ENCODE assay signal across 18 mouse cellular contexts in genomic region chr9:57728312-57728711, GRCm38 (mm10). TPM values are rescaled to one million over a fixed set of nuclear protein-coding genes. Genes with fewer than 3 reads are reported as not detected.
A peak's percentile ranks its signal among the peaks of the same experiment; 100 is the strongest.
DNase-seq lines count a peak whose midpoint lies in the region; ATAC-seq and TF ChIP-seq lines count a peak whose summit lies in the region.
"Had no signal": no experiment of that assay in that cellular context is flagged by ENCODE, and none has a peak within 500 bp of the region (broad histone marks: within the 10 kb centered on the region; RNA-seq: fewer than 3 reads in every experiment).

No protein-coding gene starts in this region.

- no peaks in the 10 kb centered on the region for H3K4me1 ChIP-seq in midbrain, postnatal 0 days (ENCODE audit: insufficient read depth, low read length)
- no peaks in the 10 kb centered on the region for H3K4me1 ChIP-seq in midbrain, embryonic 14.5 days (ENCODE audit: control insufficient read depth, insufficient read depth, low read length)
- peaks cover 4% of the 10 kb centered on the region; the same call in 1 of the 2 replicates for H3K4me1 ChIP-seq in cerebellum, adult 2 months (ENCODE audit: control insufficient read depth, insufficient read depth, low read length)
- H3K4me1 ChIP-seq: embryonic facial prominence, embryonic 15.5 days; hindbrain, embryonic 15.5 days; limb, embryonic 10.5 days; midbrain, embryonic 15.5 days had no signal

- 0 out of 2 replicates have a peak, but pooled peaks have one; percentile 10 for TF ChIP-seq CTCF in midbrain, postnatal 0 days (IDR thresholded peaks at IDR 0.05)
- peak; percentile 37; the same call in 1 of the 2 replicates for TF ChIP-seq CTCF in cerebellum, adult 2 months (IDR thresholded peaks at IDR 0.05; ENCODE audit: borderline replicate concordance, insufficient read depth, low read depth, low read length)

- ATAC-seq in frontal cortex, adult (ENCODE audit: low TSS enrichment): peak; percentile 31; the same call in 1 of the 2 replicates
- no peak for ATAC-seq in midbrain, postnatal 0 days (ENCODE audit: low FRiP score)
- no peak for ATAC-seq in midbrain, embryonic 14.5 days (ENCODE audit: low FRiP score, low TSS enrichment)
- ATAC-seq: activated CD4-positive, CD25-positive, alpha-beta regulatory T cell, adult 4 months; midbrain, embryonic 15.5 days had no signal

- H3K27me3 ChIP-seq in midbrain, postnatal 0 days (ENCODE audit: insufficient read depth, low read length): no peaks in the 10 kb centered on the region
- H3K27me3 ChIP-seq in midbrain, embryonic 14.5 days (ENCODE audit: control insufficient read depth, insufficient read depth, low read length): no peaks in the 10 kb centered on the region
- no peaks in the 10 kb centered on the region for H3K27me3 ChIP-seq in cerebellum, adult 2 months (ENCODE audit: control insufficient read depth, insufficient read depth, low read length)
- H3K27me3 ChIP-seq in splenic B cell, adult 2 months (ENCODE audit: control insufficient read depth, insufficient read depth, low read length, poor library complexity, severe bottlenecking): no peaks in the 10 kb centered on the region
- H3K27me3 ChIP-seq: embryonic facial prominence, embryonic 15.5 days; heart, embryonic 15.5 days; hindbrain, embryonic 15.5 days; midbrain, embryonic 15.5 days had no signal

- H3K4me3 ChIP-seq in midbrain, postnatal 0 days (ENCODE audit: low read depth, low read length): no peak overlapping the region
- no peak overlapping the region for H3K4me3 ChIP-seq in midbrain, embryonic 14.5 days (replicated peaks; ENCODE audit: low read depth, low read length)
- no peak overlapping the region for H3K4me3 ChIP-seq in cerebellum, adult 2 months (replicated peaks; ENCODE audit: insufficient read depth, low read depth, low read length)
- H3K4me3 ChIP-seq: embryonic facial prominence, embryonic 15.5 days; heart, embryonic 15.5 days; hindbrain, embryonic 15.5 days; limb, embryonic 10.5 days; midbrain, embryonic 15.5 days had no signal

- 96% methylated on average over 1 of the region's 1 CpGs for WGBS in midbrain, postnatal 0 days
- WGBS in midbrain, embryonic 14.5 days: 100% methylated on average over 1 of the region's 1 CpGs
- WGBS in cerebellum, adult 2 months: 15% methylated on average over 1 of the region's 1 CpGs

- H3K4me2 ChIP-seq in midbrain, postnatal 0 days (ENCODE audit: low read depth, low read length, poor library complexity, severe bottlenecking): no peak overlapping the region
- no peak overlapping the region for H3K4me2 ChIP-seq in midbrain, embryonic 14.5 days (ENCODE audit: low read length)
- H3K4me2 ChIP-seq: embryonic facial prominence, embryonic 15.5 days; heart, embryonic 15.5 days; hindbrain, embryonic 15.5 days; midbrain, embryonic 15.5 days had no signal

- no peaks in the 10 kb centered on the region for H3K9me3 ChIP-seq in midbrain, postnatal 0 days (ENCODE audit: low read length)
- H3K9me3 ChIP-seq in midbrain, embryonic 14.5 days (ENCODE audit: control insufficient read depth, low read length): no peaks in the 10 kb centered on the region
- H3K9me3 ChIP-seq: embryonic facial prominence, embryonic 15.5 days; heart, embryonic 15.5 days; hindbrain, embryonic 15.5 days; limb, embryonic 10.5 days; midbrain, embryonic 15.5 days had no signal

- intact Hi-C loops in left cerebral cortex, postnatal 14 days (cut with DNase I): no loop called here

- H3K36me3 ChIP-seq in midbrain, postnatal 0 days (ENCODE audit: insufficient read depth, low read length): peaks cover 8% of the 10 kb centered on the region; the same call in 1 of the 2 replicates
- H3K36me3 ChIP-seq in midbrain, embryonic 14.5 days (ENCODE audit: control insufficient read depth, insufficient read depth, low read length): peaks cover 34% of the 10 kb centered on the region
- H3K36me3 ChIP-seq in splenic B cell, adult 2 months (ENCODE audit: control insufficient read depth, insufficient read depth, low read length, poor library complexity, severe bottlenecking): peaks cover 6% of the 10 kb centered on the region

- no peak for DNase-seq in frontal cortex, postnatal 25 days (ENCODE audit: low spot score in 2 of 2)
- no peak for DNase-seq in midbrain, postnatal 0 days (ENCODE audit: low spot score)
- no peak for DNase-seq in midbrain, embryonic 14.5 days
- peak; percentile 51 to 62 for DNase-seq in cerebellum, adult 2 months
- peak; percentile 44 for DNase-seq in splenic B cell, adult 2 months (ENCODE audit: low read depth, low spot score)
- no peak for DNase-seq in adrenal gland, adult (ENCODE audit: inconsistent age in 2 of 2, low spot score in 1 of 2)
- no peak for DNase-seq in left cerebral cortex, postnatal 14 days (ENCODE audit: low spot score in 2 of 2)
- DNase-seq: kidney, postnatal 36 days; right cerebral cortex, postnatal 14 days had no signal

- TF ChIP-seq POLR2A in cerebellum, adult 2 months (IDR thresholded peaks at IDR 0.05; ENCODE audit: borderline replicate concordance, insufficient read depth, low read length): no peak

- H3K9ac ChIP-seq in midbrain, postnatal 0 days (replicated peaks; ENCODE audit: low read length, poor library complexity, severe bottlenecking): no peak overlapping the region
- no peak overlapping the region for H3K9ac ChIP-seq in midbrain, embryonic 14.5 days (replicated peaks; ENCODE audit: low read length)
- H3K9ac ChIP-seq: embryonic facial prominence, embryonic 15.5 days; heart, embryonic 15.5 days; hindbrain, embryonic 15.5 days; midbrain, embryonic 15.5 days had no signal

- no peak overlapping the region for H3K27ac ChIP-seq in midbrain, postnatal 0 days (ENCODE audit: low read depth, low read length)
- no peak overlapping the region for H3K27ac ChIP-seq in midbrain, embryonic 14.5 days (replicated peaks; ENCODE audit: low read depth, low read length)
- H3K27ac ChIP-seq in cerebellum, adult 2 months (ENCODE audit: insufficient read depth, low read length): no peak overlapping the region
- H3K27ac ChIP-seq: embryonic facial prominence, embryonic 15.5 days; heart, embryonic 15.5 days; hindbrain, embryonic 15.5 days; limb, embryonic 10.5 days; midbrain, embryonic 15.5 days had no signal

RNA-seq across cellular contexts. Expression of gene Edc3, which starts 20.0 kb away (rescaled TPM):
- total RNA-seq in midbrain, postnatal 0 days (2014; rRNA removed): 10.6 and 11.9 TPM in 2 replicates
- 27.3 and 27.8 TPM in 2 replicates for polyA plus RNA-seq in midbrain, postnatal 0 days (2015; fragmentation: Nextera tagmentation; extraction: Ambion mirVana)
- polyA plus RNA-seq in midbrain, embryonic 14.5 days (2014; fragmentation: Nextera tagmentation; extraction: Ambion mirVana): 24.6 and 27.7 TPM in 2 replicates
- polyA plus RNA-seq in cerebellum, adult 2 months (2012; rRNA removed): 16.1 TPM in 2 replicates
- 10 to 100 TPM; 15.3 to 15.6 TPM for total RNA-seq in left cerebral cortex, postnatal 14 days (2021)

RNA-seq across cellular contexts. Expression of gene Clk3, which starts 37.3 kb away (rescaled TPM):
- total RNA-seq in midbrain, postnatal 0 days (2014; rRNA removed): 82.1 and 83.7 TPM in 2 replicates
- 53.4 and 54.3 TPM in 2 replicates for polyA plus RNA-seq in midbrain, postnatal 0 days (2015; fragmentation: Nextera tagmentation; extraction: Ambion mirVana)
- polyA plus RNA-seq in midbrain, embryonic 14.5 days (2014; fragmentation: Nextera tagmentation; extraction: Ambion mirVana): 66.3 and 68.7 TPM in 2 replicates
- 144 TPM in 2 replicates for polyA plus RNA-seq in cerebellum, adult 2 months (2012; rRNA removed)
- 10 to 100 TPM; 81.3 to 81.8 TPM for total RNA-seq in left cerebral cortex, postnatal 14 days (2021)

RNA-seq across cellular contexts. Expression of gene Cyp1a1, which starts 40.6 kb away (rescaled TPM):
- total RNA-seq in midbrain, postnatal 0 days (2014; rRNA removed): 0.28 TPM in 1 of 2 replicates, not detected in the other
- polyA plus RNA-seq in midbrain, postnatal 0 days (2015; fragmentation: Nextera tagmentation; extraction: Ambion mirVana): 0.09 TPM in 2 replicates
- 0.08 TPM in 1 of 2 replicates, not detected in the other for polyA plus RNA-seq in midbrain, embryonic 14.5 days (2014; fragmentation: Nextera tagmentation; extraction: Ambion mirVana)
- polyA plus RNA-seq in cerebellum, adult 2 months (2012; rRNA removed): 0.10 and 0.11 TPM in 2 replicates
- total RNA-seq in left cerebral cortex, postnatal 14 days (2021): under 1 TPM; 0.13 to 0.22 TPM
- total RNA-seq: neutrophil, adult 5-6 weeks had no signal
- polyA plus RNA-seq: activated CD4-positive, CD25-positive, alpha-beta regulatory T cell, adult 4 months; heart, embryonic 15.5 days; lung, embryonic 16.5 days had no signal

RNA-seq across cellular contexts. Expression of gene Cyp1a2, which starts 44.8 kb away (rescaled TPM):
- not detected in 2 replicates for total RNA-seq in midbrain, postnatal 0 days (2014; rRNA removed)
- not detected in 2 replicates for polyA plus RNA-seq in midbrain, postnatal 0 days (2015; fragmentation: Nextera tagmentation; extraction: Ambion mirVana)
- not detected in 2 replicates for polyA plus RNA-seq in midbrain, embryonic 14.5 days (2014; fragmentation: Nextera tagmentation; extraction: Ambion mirVana)
- polyA plus RNA-seq in cerebellum, adult 2 months (2012; rRNA removed): not detected in 2 replicates
- total RNA-seq in left cerebral cortex, postnatal 14 days (2021): not detected
- total RNA-seq: neutrophil, adult 5-6 weeks had no signal
- polyA plus RNA-seq: activated CD4-positive, CD25-positive, alpha-beta regulatory T cell, adult 4 months; embryonic facial prominence, embryonic 15.5 days; heart, embryonic 15.5 days; hindbrain, embryonic 15.5 days; limb, embryonic 10.5 days; lung, embryonic 16.5 days; midbrain, embryonic 15.5 days had no signal

Comparison
In these comparisons a context has a peak if more than half of its experiments do, and no peak if none do; other contexts are left out.
1. DNase-seq: peak in cerebellum, adult 2 months (2 of 2) and splenic B cell, adult 2 months (single experiment); none in frontal cortex, postnatal 25 days (0 of 2), midbrain, postnatal 0 days (single experiment), midbrain, embryonic 14.5 days (single experiment), adrenal gland, adult (0 of 2) and left cerebral cortex, postnatal 14 days (0 of 2).